Mouse (Mus musculus) forebrain, embryonic 10.5 days (tissue): ENCODE results near the gene Tnks1bp1. TPM values are rescaled to one million over a fixed set of nuclear protein-coding genes. Genes with fewer than 3 reads are reported as not detected.

ENCODE experiments used
- DNase-seq: peaks from one replicate; pipeline ENCODE4 v3.0.0-alpha.2; 2017; ENCODE audit warnings: low spot score; ENCODE audit errors: extremely low spot score
- H3K27ac ChIP-seq: fragments of 300-500 bp; sonication (generic); 2 replicates; pipeline ENCODE4 v1.5.1; 2016; ENCODE audit warnings: mild to moderate bottlenecking
- H3K27me3 ChIP-seq: fragments of 300-500 bp; sonication (generic); 2 replicates; pipeline ENCODE4 v1.6.1; 2016; ENCODE audit warnings: mild to moderate bottlenecking; ENCODE audit not compliant: poor library complexity, severe bottlenecking
- H3K36me3 ChIP-seq: fragments of 300-500 bp; sonication (generic); replicated peaks from 2 replicates; pipeline ENCODE4 v1.6.1; 2016; ENCODE audit warnings: mild to moderate bottlenecking, moderate library complexity
- H3K4me1 ChIP-seq: fragments of 300-500 bp; sonication (generic); 2 replicates; pipeline ENCODE4 v1.6.1; 2016
- H3K4me3 ChIP-seq: fragments of 300-500 bp; sonication (generic); 2 replicates; pipeline ENCODE4 v1.5.1; 2016; ENCODE audit warnings: mild to moderate bottlenecking, moderate library complexity
- H3K9me3 ChIP-seq: fragments of 300-500 bp; sonication (generic); 2 replicates; pipeline ENCODE4 v1.6.1; 2016; ENCODE audit warnings: mild to moderate bottlenecking, moderate library complexity
- WGBS: fragments of 180-500 bp; shearing (Covaris S2); methylation state at CpG from one replicate; pipeline ENCODE4 v1.1.7; 2016; 5-methylcytosine and 5-hydroxymethylcytosine counted together
- polyA plus RNA-seq: library from polyadenylated mRNA; unstranded; fragments of >200 nt; fragmentation: Nextera tagmentation; extraction: Ambion mirVana; gene quantifications from 2 replicates; pipeline ENCODE4 v1.2.1, GENCODE M21; 2016

The Tnks1bp1 gene
- polyA plus RNA-seq, result 26.6 and 36.1 TPM in 2 replicates

- Histone ChIP-seq H3K9me3 (no peaks in the 10 kb centered on the region), H3K36me3 (peaks cover 61% of the 10 kb centered on the region), H3K27ac (peak within 1 kb of the TSS; percentile 94), H3K27me3 (no peaks in the 10 kb centered on the region), H3K4me1 (peaks cover 51% of the 10 kb centered on the region), H3K4me3 (peak within 1 kb of the TSS; percentile 89)
- peak; percentile 95 for DNase-seq
- under 1% methylated on average over 42 of the region's 42 CpGs for WGBS
These were observed at the start of gene Tnks1bp1 for GRCm38 (mm10) chr2:85047596-85048167. Gene Tnks1bp1 (plus strand): TSS chr2:85048022.

- no peak for DNase-seq
- no peaks in the 10 kb centered on the region for H3K36me3 ChIP-seq
- H3K27me3 ChIP-seq, result no peaks in the 10 kb centered on the region
- WGBS, result 81% methylated on average over 3 of the region's 3 CpGs
- peaks cover 18% of the 10 kb centered on the region for H3K4me1 ChIP-seq
- H3K27ac ChIP-seq, result no peak overlapping the region
- no peak overlapping the region for H3K4me3 ChIP-seq
- no peaks in the 10 kb centered on the region for H3K9me3 ChIP-seq
These were observed 48.2 kb upstream of the Tnks1bp1 start for GRCm38 (mm10) chr2:84999486-85000181.

GRCm38 (mm10) chr2:85001497-85001896 is 46.3 kb upstream of the Tnks1bp1 start:
- Histone ChIP-seq H3K9me3 (no peaks in the 10 kb centered on the region), H3K27ac (no peak overlapping the region), H3K4me1 (peaks cover 18% of the 10 kb centered on the region), H3K36me3 (no peaks in the 10 kb centered on the region), H3K27me3 (no peaks in the 10 kb centered on the region), H3K4me3 (no peak overlapping the region)
- 80% methylated on average over 13 of the region's 13 CpGs for WGBS
- DNase-seq, result no peak

GRCm38 (mm10) chr2:85002575-85002974 is 45.2 kb upstream of the Tnks1bp1 start:
- no peak overlapping the region for H3K4me3 ChIP-seq
- H3K9me3 ChIP-seq, result no peaks in the 10 kb centered on the region
- H3K27me3 ChIP-seq, result no peaks in the 10 kb centered on the region
- H3K4me1 ChIP-seq, result peaks cover 18% of the 10 kb centered on the region
- H3K36me3 ChIP-seq, result no peaks in the 10 kb centered on the region
- H3K27ac ChIP-seq, result no peak overlapping the region
- DNase-seq, result no peak
- WGBS, result 86% methylated on average over 8 of the region's 8 CpGs

- Histone ChIP-seq H3K4me1 (peaks cover 18% of the 10 kb centered on the region), H3K9me3 (no peaks in the 10 kb centered on the region), H3K27ac (no peak overlapping the region), H3K36me3 (no peaks in the 10 kb centered on the region), H3K27me3 (no peaks in the 10 kb centered on the region), H3K4me3 (no peak overlapping the region)
- 83% methylated on average over 4 of the region's 4 CpGs for WGBS
- DNase-seq, result no peak
These were observed 43.5 kb upstream of the Tnks1bp1 start for GRCm38 (mm10) chr2:85004341-85004740.

GRCm38 (mm10) chr2:85006600-85006999 is 41.2 kb upstream of the Tnks1bp1 start:
- no peak for DNase-seq
- Histone ChIP-seq H3K9me3 (no peaks in the 10 kb centered on the region), H3K36me3 (no peaks in the 10 kb centered on the region), H3K4me1 (peaks cover 15% of the 10 kb centered on the region), H3K27ac (no peak overlapping the region), H3K27me3 (no peaks in the 10 kb centered on the region), H3K4me3 (no peak overlapping the region)
- WGBS, result 87% methylated on average over 7 of the region's 7 CpGs

- no peak for DNase-seq
- no peak overlapping the region for H3K27ac ChIP-seq
- 0 out of 2 replicates have a peak, but pooled peaks cover 6% of the 10 kb centered on the region for H3K4me1 ChIP-seq
- WGBS, result 26% methylated on average over 4 of the region's 4 CpGs
- H3K4me3 ChIP-seq, result no peak overlapping the region
- H3K27me3 ChIP-seq, result no peaks in the 10 kb centered on the region
- H3K9me3 ChIP-seq, result no peaks in the 10 kb centered on the region
- no peaks in the 10 kb centered on the region for H3K36me3 ChIP-seq
These were observed 40.1 kb upstream of the Tnks1bp1 start for GRCm38 (mm10) chr2:85007729-85008128.

- H3K36me3 ChIP-seq, result no peaks in the 10 kb centered on the region
- no peaks in the 10 kb centered on the region for H3K9me3 ChIP-seq
- H3K4me1 ChIP-seq, result no peaks in the 10 kb centered on the region
- DNase-seq, result no peak
- H3K27ac ChIP-seq, result no peak overlapping the region
- no peak overlapping the region for H3K4me3 ChIP-seq
- 88% methylated on average over 2 of the region's 2 CpGs for WGBS
- no peaks in the 10 kb centered on the region for H3K27me3 ChIP-seq
These were observed 38.6 kb upstream of the Tnks1bp1 start for GRCm38 (mm10) chr2:85009212-85009611.

GRCm38 (mm10) chr2:85011906-85012604 is 35.8 kb upstream of the Tnks1bp1 start:
- WGBS, result 89% methylated on average over 9 of the region's 9 CpGs
- Histone ChIP-seq H3K27me3 (no peaks in the 10 kb centered on the region), H3K4me1 (no peaks in the 10 kb centered on the region), H3K4me3 (no peak overlapping the region), H3K36me3 (no peaks in the 10 kb centered on the region), H3K27ac (0 out of 2 replicates have a peak overlapping the region, but pooled peaks have one; percentile 51), H3K9me3 (no peaks in the 10 kb centered on the region)
- DNase-seq, result no peak

GRCm38 (mm10) chr2:85012679-85013078 is 35.1 kb upstream of the Tnks1bp1 start:
- Histone ChIP-seq H3K27me3 (no peaks in the 10 kb centered on the region), H3K4me1 (no peaks in the 10 kb centered on the region), H3K27ac (no peak overlapping the region), H3K36me3 (no peaks in the 10 kb centered on the region), H3K9me3 (no peaks in the 10 kb centered on the region), H3K4me3 (no peak overlapping the region)
- no peak for DNase-seq
- 88% methylated on average over 14 of the region's 14 CpGs for WGBS

GRCm38 (mm10) chr2:85013826-85014587 is 33.8 kb upstream of the Tnks1bp1 start:
- Histone ChIP-seq H3K4me3 (no peak overlapping the region), H3K36me3 (no peaks in the 10 kb centered on the region), H3K27me3 (no peaks in the 10 kb centered on the region), H3K4me1 (no peaks in the 10 kb centered on the region), H3K9me3 (no peaks in the 10 kb centered on the region), H3K27ac (no peak overlapping the region)
- 83% methylated on average over 5 of the region's 5 CpGs for WGBS
- no peak for DNase-seq

GRCm38 (mm10) chr2:85014588-85014982 is 33.2 kb upstream of the Tnks1bp1 start:
- Histone ChIP-seq H3K27me3 (no peaks in the 10 kb centered on the region), H3K27ac (no peak overlapping the region), H3K9me3 (no peaks in the 10 kb centered on the region), H3K4me3 (no peak overlapping the region), H3K4me1 (no peaks in the 10 kb centered on the region), H3K36me3 (no peaks in the 10 kb centered on the region)
- WGBS, result 69% methylated on average over 3 of the region's 3 CpGs
- no peak for DNase-seq
